ENCODE assay signal across 7 mouse cellular contexts in the genomic region with DNA sequence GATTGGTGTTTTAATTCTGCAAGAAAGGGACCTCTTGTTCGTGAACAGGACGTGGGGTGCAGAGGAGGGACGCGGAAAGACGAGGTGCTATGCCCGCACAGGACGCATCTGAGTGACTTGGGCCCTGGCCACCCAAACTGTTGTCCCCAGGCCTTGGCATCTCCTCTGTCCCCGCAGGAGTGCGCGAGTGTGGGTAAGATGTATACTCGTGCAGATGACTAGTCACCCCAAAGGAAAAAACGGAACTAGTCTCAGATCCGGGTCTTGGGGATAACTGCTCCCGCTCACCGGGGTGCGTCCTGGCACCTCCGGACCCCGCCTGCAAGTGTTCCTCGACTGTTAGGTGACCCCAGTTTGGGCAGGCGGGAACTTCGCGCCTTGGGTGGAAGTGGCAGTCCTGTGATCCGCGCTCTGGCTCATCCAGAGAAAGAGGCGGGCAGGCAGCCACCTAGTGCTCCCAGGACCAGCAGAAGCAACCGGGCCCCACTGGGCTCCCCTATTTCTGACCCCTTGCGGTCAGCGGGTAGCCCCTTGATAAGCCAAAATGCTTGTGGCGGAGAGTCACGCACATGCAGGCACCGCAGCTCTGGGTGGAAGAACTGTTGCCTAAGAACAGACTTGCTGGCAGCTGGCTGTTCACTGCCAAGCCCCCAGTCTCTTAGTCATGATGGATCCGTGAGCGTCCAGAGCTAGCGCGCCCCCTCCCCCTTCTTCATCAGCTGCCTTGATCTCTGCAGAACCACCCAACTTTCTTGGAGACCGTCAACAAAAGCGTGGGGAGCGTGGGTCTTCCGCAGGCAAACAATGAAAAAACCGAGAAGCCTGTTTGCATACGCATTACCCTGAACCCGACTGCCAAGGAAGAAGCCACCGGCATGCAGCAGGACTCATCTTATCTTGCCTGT.
DNase-seq lines count a peak whose midpoint lies in the region; ATAC-seq and TF ChIP-seq lines count a peak whose summit lies in the region.

No protein-coding gene starts in this region.

- no peak overlapping the region for H3K27ac ChIP-seq in lung, embryonic 15.5 days
- no peak overlapping the region for H3K27ac ChIP-seq in heart, embryonic 16.5 days (ENCODE audit: low read length)
- H3K27ac ChIP-seq in liver, embryonic 12.5 days: no peak overlapping the region
- no peak overlapping the region for H3K27ac ChIP-seq in thymus, adult 2 months (ENCODE audit: control insufficient read depth, insufficient read depth, low read length)

- peak overlapping the region; percentile 26 for H3K4me3 ChIP-seq in lung, embryonic 15.5 days
- H3K4me3 ChIP-seq in heart, embryonic 16.5 days (ENCODE audit: low read length): peak overlapping the region; percentile 54
- peak overlapping the region; percentile 35 for H3K4me3 ChIP-seq in liver, embryonic 12.5 days
- H3K4me3 ChIP-seq in thymus, adult 2 months (ENCODE audit: control insufficient read depth, insufficient read depth, low read length): no peak overlapping the region

- H3K36me3 ChIP-seq in lung, embryonic 15.5 days: no peaks in the 10 kb centered on the region
- no peaks in the 10 kb centered on the region for H3K36me3 ChIP-seq in heart, embryonic 16.5 days (ENCODE audit: control insufficient read depth, insufficient read depth)
- no peaks in the 10 kb centered on the region for H3K36me3 ChIP-seq in liver, embryonic 12.5 days
- no peaks in the 10 kb centered on the region for H3K36me3 ChIP-seq in thymus, adult 2 months (ENCODE audit: control insufficient read depth, insufficient read depth, low read length)

- H3K9me3 ChIP-seq in lung, embryonic 15.5 days: no peaks in the 10 kb centered on the region
- H3K9me3 ChIP-seq in heart, embryonic 16.5 days (replicated peaks; ENCODE audit: control insufficient read depth, low read length): no peaks in the 10 kb centered on the region
- H3K9me3 ChIP-seq in liver, embryonic 12.5 days (replicated peaks): no peaks in the 10 kb centered on the region

- no peak for DNase-seq in lung, postnatal 25 days (ENCODE audit: low spot score)
- peak; percentile 63 for DNase-seq in embryo, embryonic 9.5 days (ENCODE audit: extremely low spot score)
- DNase-seq in retina, postnatal 1 day: peak; percentile 70
- DNase-seq in thymus, adult 2 months: no peak

- 1% methylated on average over 43 of the region's 43 CpGs for WGBS in lung, embryonic 15.5 days
- 1% methylated on average over 43 of the region's 43 CpGs for WGBS in heart, embryonic 16.5 days
- 3% methylated on average over 43 of the region's 43 CpGs for WGBS in liver, embryonic 12.5 days (ENCODE audit: insufficient replicate concordance)
- WGBS in thymus, adult 2 months: 4% methylated on average over 43 of the region's 43 CpGs

- peaks cover 15% of the 10 kb centered on the region for H3K4me1 ChIP-seq in lung, embryonic 15.5 days
- peaks cover 9% of the 10 kb centered on the region for H3K4me1 ChIP-seq in heart, embryonic 16.5 days (ENCODE audit: control insufficient read depth, insufficient read depth, low read length)
- no peaks in the 10 kb centered on the region for H3K4me1 ChIP-seq in liver, embryonic 12.5 days
- no peaks in the 10 kb centered on the region for H3K4me1 ChIP-seq in thymus, adult 2 months (replicated peaks; ENCODE audit: control insufficient read depth, insufficient read depth, low read length)

- H3K4me2 ChIP-seq in lung, embryonic 15.5 days: peak overlapping the region; percentile 69
- peak overlapping the region; percentile 73 for H3K4me2 ChIP-seq in heart, embryonic 16.5 days (ENCODE audit: low read depth, low read length)
- peak overlapping the region; percentile 63 for H3K4me2 ChIP-seq in liver, embryonic 12.5 days

- no peak for TF ChIP-seq POLR2A in thymus, adult 2 months (IDR thresholded peaks at IDR 0.05; ENCODE audit: control insufficient read depth, extremely low read depth, insufficient read depth, low read length, poor library complexity)

- peaks cover 57% of the 10 kb centered on the region for H3K27me3 ChIP-seq in lung, embryonic 15.5 days
- H3K27me3 ChIP-seq in heart, embryonic 16.5 days (ENCODE audit: control insufficient read depth, insufficient read depth, low read length): peaks cover 4% of the 10 kb centered on the region; the same call in 1 of the 2 replicates
- H3K27me3 ChIP-seq in liver, embryonic 12.5 days (replicated peaks): peaks cover 18% of the 10 kb centered on the region
- H3K27me3 ChIP-seq in thymus, adult 2 months (ENCODE audit: control insufficient read depth, insufficient read depth, low read length): no peaks in the 10 kb centered on the region

- no peak overlapping the region for H3K9ac ChIP-seq in lung, embryonic 15.5 days
- H3K9ac ChIP-seq in heart, embryonic 16.5 days (ENCODE audit: low read length): peak overlapping the region; percentile 62
- H3K9ac ChIP-seq in liver, embryonic 12.5 days: no peak overlapping the region

- TF ChIP-seq CTCF in thymus, adult 2 months (IDR thresholded peaks at IDR 0.05; ENCODE audit: borderline replicate concordance, control insufficient read depth, extremely low read depth, insufficient read depth, low read length, poor library complexity): no peak

- peak; percentile 49; the same call in 1 of the 2 replicates for ATAC-seq in lung, embryonic 15.5 days (ENCODE audit: borderline replicate concordance, extremely low read depth, low FRiP score, low TSS enrichment)
- peak; percentile 49; the same call in 1 of the 2 replicates for ATAC-seq in heart, embryonic 16.5 days (replicated peaks; ENCODE audit: extremely low read depth, insufficient read depth, low FRiP score)
- ATAC-seq in liver, embryonic 12.5 days: no peak

Comparison
In these comparisons a context has a peak if more than half of its experiments do, and no peak if none do; other contexts are left out.
1. DNase-seq: peak in embryo, embryonic 9.5 days (single experiment) and retina, postnatal 1 day (single experiment); none in lung, postnatal 25 days (single experiment) and thymus, adult 2 months (single experiment).
2. Peak in every context shown above with its lines, with median percentiles within 50 percentile points of each other: H3K4me2 ChIP-seq.